Mouse (Mus musculus): ENCODE data around the gene Stat1. TPM values are rescaled to one million over a fixed set of nuclear protein-coding genes. Genes with fewer than 3 reads are reported as not detected.

Stat1 gene
- 22.6 and 31.1 TPM in 2 replicates for polyA plus RNA-seq (2015; fragmentation: Nextera tagmentation; extraction: Ambion mirVana)

- peak; percentile 94 for ATAC-seq (ENCODE audit: borderline replicate concordance, extremely low read depth, low FRiP score, low TSS enrichment)
- peak within 1 kb of the TSS; percentile 58 for H3K27ac ChIP-seq
- H3K9me3 ChIP-seq: no peaks in the 10 kb centered on the region
- peak within 1 kb of the TSS; percentile 98 for H3K4me3 ChIP-seq
- H3K4me2 ChIP-seq: peak within 1 kb of the TSS; percentile 82
- H3K9ac ChIP-seq: peak within 1 kb of the TSS; percentile 72
- H3K27me3 ChIP-seq: no peaks in the 10 kb centered on the region
- H3K4me1 ChIP-seq: peaks cover 7% of the 10 kb centered on the region
- 3% methylated on average over 36 of the region's 37 CpGs for WGBS
- peaks cover 3% of the 10 kb centered on the region; the same call in 1 of the 2 replicates for H3K36me3 ChIP-seq
Observed at GRCm38 (mm10) chr1:52118860-52119591, at the start of gene Stat1. TSS of gene Stat1 (plus strand) at chr1:52119440.

GRCm38 (mm10) chr1:52079724-52080367, 39.4 kb upstream of the Stat1 start:
- Histone ChIP-seq H3K4me2 (no peak overlapping the region), H3K4me3 (no peak overlapping the region), H3K9me3 (no peaks in the 10 kb centered on the region), H3K9ac (no peak overlapping the region), H3K27ac (no peak overlapping the region), H3K27me3 (no peaks in the 10 kb centered on the region), H3K36me3 (no peaks in the 10 kb centered on the region), H3K4me1 (no peaks in the 10 kb centered on the region)
- 34% methylated on average over 10 of the region's 10 CpGs for WGBS
- no peak for ATAC-seq (ENCODE audit: borderline replicate concordance, extremely low read depth, low FRiP score, low TSS enrichment)

GRCm38 (mm10) chr1:52080375-52080774, 38.9 kb upstream of the Stat1 start:
- Histone ChIP-seq H3K4me2 (no peak overlapping the region), H3K9me3 (no peaks in the 10 kb centered on the region), H3K9ac (no peak overlapping the region), H3K36me3 (no peaks in the 10 kb centered on the region), H3K4me3 (no peak overlapping the region), H3K4me1 (no peaks in the 10 kb centered on the region), H3K27ac (no peak overlapping the region), H3K27me3 (no peaks in the 10 kb centered on the region)
- ATAC-seq (ENCODE audit: borderline replicate concordance, extremely low read depth, low FRiP score, low TSS enrichment): no peak
- 33% methylated on average over 8 of the region's 8 CpGs for WGBS

GRCm38 (mm10) chr1:52086236-52086635, 33.0 kb upstream of the Stat1 start:
- no peak for ATAC-seq (ENCODE audit: borderline replicate concordance, extremely low read depth, low FRiP score, low TSS enrichment)
- H3K27ac ChIP-seq: no peak overlapping the region
- no peak overlapping the region for H3K4me2 ChIP-seq
- no peaks in the 10 kb centered on the region for H3K4me1 ChIP-seq
- no peaks in the 10 kb centered on the region for H3K36me3 ChIP-seq
- no peak overlapping the region for H3K9ac ChIP-seq
- no peaks in the 10 kb centered on the region for H3K9me3 ChIP-seq
- no peak overlapping the region for H3K4me3 ChIP-seq
- WGBS: 18% methylated on average over 4 of the region's 4 CpGs
- H3K27me3 ChIP-seq: no peaks in the 10 kb centered on the region

GRCm38 (mm10) chr1:52087128-52087527, 32.1 kb upstream of the Stat1 start:
- Histone ChIP-seq H3K4me2 (no peak overlapping the region), H3K27me3 (no peaks in the 10 kb centered on the region), H3K9ac (no peak overlapping the region), H3K9me3 (no peaks in the 10 kb centered on the region), H3K36me3 (no peaks in the 10 kb centered on the region), H3K27ac (no peak overlapping the region), H3K4me3 (no peak overlapping the region), H3K4me1 (no peaks in the 10 kb centered on the region)
- 67% methylated on average over 1 of the region's 1 CpGs for WGBS
- ATAC-seq (ENCODE audit: borderline replicate concordance, extremely low read depth, low FRiP score, low TSS enrichment): no peak

- Histone ChIP-seq H3K9me3 (no peaks in the 10 kb centered on the region), H3K9ac (no peak overlapping the region), H3K27me3 (no peaks in the 10 kb centered on the region), H3K4me2 (no peak overlapping the region), H3K27ac (no peak overlapping the region), H3K4me3 (no peak overlapping the region), H3K4me1 (no peaks in the 10 kb centered on the region), H3K36me3 (no peaks in the 10 kb centered on the region)
- ATAC-seq (ENCODE audit: borderline replicate concordance, extremely low read depth, low FRiP score, low TSS enrichment): no peak
- 59% methylated on average over 4 of the region's 4 CpGs for WGBS
Observed at GRCm38 (mm10) chr1:52088634-52089033, 30.6 kb upstream of the Stat1 start.

GRCm38 (mm10) chr1:52098618-52099232, 20.5 kb upstream of the Stat1 start:
- H3K27ac ChIP-seq: no peak overlapping the region
- no peaks in the 10 kb centered on the region for H3K9me3 ChIP-seq
- no peaks in the 10 kb centered on the region for H3K27me3 ChIP-seq
- H3K4me2 ChIP-seq: no peak overlapping the region
- no peak overlapping the region for H3K4me3 ChIP-seq
- no peaks in the 10 kb centered on the region for H3K36me3 ChIP-seq
- no peak for ATAC-seq (ENCODE audit: borderline replicate concordance, extremely low read depth, low FRiP score, low TSS enrichment)
- H3K4me1 ChIP-seq: 0 out of 2 replicates have a peak, but pooled peaks cover 3% of the 10 kb centered on the region
- 72% methylated on average over 3 of the region's 3 CpGs for WGBS
- no peak overlapping the region for H3K9ac ChIP-seq

- no peak overlapping the region for H3K27ac ChIP-seq
- no peak overlapping the region for H3K9ac ChIP-seq
- WGBS: 65% methylated on average over 6 of the region's 6 CpGs
- H3K4me1 ChIP-seq: 0 out of 2 replicates have a peak, but pooled peaks cover 3% of the 10 kb centered on the region
- no peaks in the 10 kb centered on the region for H3K36me3 ChIP-seq
- H3K9me3 ChIP-seq: no peaks in the 10 kb centered on the region
- no peaks in the 10 kb centered on the region for H3K27me3 ChIP-seq
- no peak overlapping the region for H3K4me2 ChIP-seq
- no peak overlapping the region for H3K4me3 ChIP-seq
- no peak for ATAC-seq (ENCODE audit: borderline replicate concordance, extremely low read depth, low FRiP score, low TSS enrichment)
Observed at GRCm38 (mm10) chr1:52100496-52100895, 18.7 kb upstream of the Stat1 start.

GRCm38 (mm10) chr1:52102795-52103194, 16.4 kb upstream of the Stat1 start:
- Histone ChIP-seq H3K27me3 (no peaks in the 10 kb centered on the region), H3K9me3 (no peaks in the 10 kb centered on the region), H3K4me3 (no peak overlapping the region), H3K4me2 (no peak overlapping the region), H3K27ac (peak overlapping the region; percentile 68), H3K9ac (no peak overlapping the region), H3K4me1 (0 out of 2 replicates have a peak, but pooled peaks cover 3% of the 10 kb centered on the region), H3K36me3 (no peaks in the 10 kb centered on the region)
- peak; percentile 46; the same call in 1 of the 2 replicates for ATAC-seq (ENCODE audit: borderline replicate concordance, extremely low read depth, low FRiP score, low TSS enrichment)
- 53% methylated on average over 8 of the region's 8 CpGs for WGBS

- Histone ChIP-seq H3K36me3 (no peaks in the 10 kb centered on the region), H3K4me1 (0 out of 2 replicates have a peak, but pooled peaks cover 3% of the 10 kb centered on the region), H3K27me3 (no peaks in the 10 kb centered on the region), H3K9ac (no peak overlapping the region), H3K4me2 (no peak overlapping the region), H3K27ac (no peak overlapping the region), H3K4me3 (no peak overlapping the region), H3K9me3 (no peaks in the 10 kb centered on the region)
- WGBS: 78% methylated on average over 11 of the region's 11 CpGs
- ATAC-seq (ENCODE audit: borderline replicate concordance, extremely low read depth, low FRiP score, low TSS enrichment): no peak
Observed at GRCm38 (mm10) chr1:52107206-52107605, 12.0 kb upstream of the Stat1 start.

- ATAC-seq (ENCODE audit: borderline replicate concordance, extremely low read depth, low FRiP score, low TSS enrichment): no peak
- 49% methylated on average over 3 of the region's 3 CpGs for WGBS
- Histone ChIP-seq H3K4me1 (peaks cover 5% of the 10 kb centered on the region), H3K4me2 (no peak overlapping the region), H3K27me3 (no peaks in the 10 kb centered on the region), H3K9me3 (no peaks in the 10 kb centered on the region), H3K36me3 (no peaks in the 10 kb centered on the region), H3K27ac (no peak overlapping the region), H3K4me3 (no peak overlapping the region), H3K9ac (no peak overlapping the region)
Observed at GRCm38 (mm10) chr1:52111217-52111616, 8.0 kb upstream of the Stat1 start.

GRCm38 (mm10) chr1:52112301-52112700, 6.9 kb upstream of the Stat1 start:
- H3K36me3 ChIP-seq: no peaks in the 10 kb centered on the region
- H3K9ac ChIP-seq: no peak overlapping the region
- WGBS: 81% methylated on average over 1 of the region's 1 CpGs
- ATAC-seq (ENCODE audit: borderline replicate concordance, extremely low read depth, low FRiP score, low TSS enrichment): no peak
- H3K9me3 ChIP-seq: no peaks in the 10 kb centered on the region
- no peak overlapping the region for H3K4me3 ChIP-seq
- no peak overlapping the region for H3K27ac ChIP-seq
- no peaks in the 10 kb centered on the region for H3K27me3 ChIP-seq
- H3K4me1 ChIP-seq: peaks cover 5% of the 10 kb centered on the region
- no peak overlapping the region for H3K4me2 ChIP-seq

Measured in lung, embryonic 15.5 days (tissue).